Mouse (Mus musculus): Measurements from ENCODE around the gene Dis3l2. TPM values are rescaled to one million over a fixed set of nuclear protein-coding genes. Genes with fewer than 3 reads are reported as not detected.
A peak's percentile ranks its signal among the peaks of the same experiment; 100 is the strongest.

Gene Dis3l2
- total RNA-seq (2017) = 9.6 to 26.3 TPM (median 12.6 TPM) in 3 replicates

DNA sequence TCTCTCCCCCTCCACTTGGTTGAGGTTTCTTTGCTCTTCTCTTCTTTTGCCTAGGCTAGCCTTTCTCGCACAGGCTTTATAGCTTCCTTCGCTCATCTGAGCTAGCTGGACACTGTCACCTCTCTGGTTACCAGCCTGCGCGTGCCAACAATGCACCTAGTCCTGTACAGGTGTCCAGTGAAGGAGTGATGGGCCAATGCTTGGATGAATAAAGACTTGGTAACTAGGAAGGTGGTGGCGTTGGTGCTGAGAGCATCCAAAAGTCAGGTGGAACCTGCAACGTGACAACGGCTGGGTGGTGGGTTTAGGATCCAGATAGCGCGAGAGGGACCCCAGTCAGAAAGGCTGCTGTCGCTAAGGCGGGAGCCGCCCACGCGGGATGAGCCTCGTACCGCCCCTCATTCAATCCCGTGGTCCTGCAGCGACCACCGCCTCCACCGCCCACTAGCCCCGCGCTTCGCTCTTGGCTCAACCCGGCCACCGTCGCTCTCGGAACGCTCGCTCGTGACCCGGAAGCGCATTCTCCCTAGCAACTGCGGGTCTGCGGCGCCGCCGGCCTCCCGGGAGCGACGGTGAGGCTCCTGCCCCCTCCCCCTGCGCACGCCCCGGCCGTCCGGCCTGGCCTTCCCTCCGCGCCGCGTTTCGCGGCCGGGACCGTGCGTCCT lies at the start of gene Dis3l2:
Gene Dis3l2 (plus strand): TSS at position 509 of the 665 bp plus-strand sequence.
- peak; percentile 80 for ATAC-seq (replicated peaks; ENCODE audit: insufficient number of reproducible peaks, low FRiP score, low TSS enrichment, poor library complexity, severe bottlenecking)

DNA sequence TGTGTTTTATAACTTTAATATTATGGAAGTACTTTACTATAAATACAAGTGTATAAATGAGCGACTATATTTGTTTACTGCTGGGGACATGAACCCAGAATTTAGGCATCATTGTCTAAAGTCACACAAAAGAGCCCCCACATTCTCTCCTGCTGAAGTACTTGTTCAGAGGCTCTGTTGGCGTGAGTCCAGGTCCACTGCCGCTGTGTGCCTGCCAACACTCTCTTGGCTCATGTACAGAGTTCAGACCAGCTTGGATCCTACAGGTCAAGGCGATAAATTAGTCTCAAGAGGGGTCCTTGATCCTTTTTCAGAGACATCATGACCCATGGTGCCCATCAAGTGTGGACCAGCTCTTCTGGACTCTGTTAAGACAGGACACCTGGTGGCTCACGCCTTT lies 46.5 kb upstream of the Dis3l2 start:
- no peak for ATAC-seq (replicated peaks; ENCODE audit: insufficient number of reproducible peaks, low FRiP score, low TSS enrichment, poor library complexity, severe bottlenecking)

GRCm38 (mm10) chr1:86665091-86665490 lies 38.5 kb upstream of the Dis3l2 start:
- ATAC-seq (replicated peaks; ENCODE audit: insufficient number of reproducible peaks, low FRiP score, low TSS enrichment, poor library complexity, severe bottlenecking) = no peak

DNA sequence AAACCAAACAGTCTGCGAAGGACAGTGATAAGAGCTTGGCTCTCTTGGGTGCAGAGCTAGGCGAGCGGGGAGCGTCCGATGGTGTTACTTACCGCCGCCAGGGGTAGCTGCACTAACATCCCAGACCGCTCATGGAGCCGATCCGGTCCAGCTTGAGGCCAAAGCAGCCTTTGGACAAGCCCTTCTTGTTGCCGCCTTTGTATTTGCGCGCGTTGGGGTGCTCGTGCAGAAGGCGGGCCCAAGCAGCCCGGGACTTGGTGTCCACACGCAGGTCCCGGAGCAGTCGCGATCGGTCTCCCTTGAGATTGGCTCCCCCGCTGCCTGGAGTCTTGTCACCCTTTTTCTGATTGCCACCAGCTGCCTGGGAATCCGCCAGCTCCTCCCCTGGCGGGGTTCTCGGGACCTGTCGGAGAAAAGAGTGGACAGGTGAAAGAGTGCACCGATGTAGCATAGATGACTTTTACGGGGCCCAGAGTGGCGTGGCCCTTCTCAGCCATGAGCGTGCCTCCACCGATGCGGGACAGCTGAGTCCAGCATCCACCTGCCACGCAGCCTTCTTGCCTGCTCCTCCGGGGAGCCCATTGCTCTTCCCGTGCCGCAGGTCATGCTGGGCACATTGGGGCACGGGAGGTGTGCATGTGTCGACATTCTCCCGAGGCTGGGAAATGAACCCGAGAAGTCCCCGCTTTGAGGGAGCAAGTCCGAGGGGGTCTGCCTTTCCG lies 33.9 kb upstream of the Dis3l2 start:
- no peak for ATAC-seq (replicated peaks; ENCODE audit: insufficient number of reproducible peaks, low FRiP score, low TSS enrichment, poor library complexity, severe bottlenecking)

DNA sequence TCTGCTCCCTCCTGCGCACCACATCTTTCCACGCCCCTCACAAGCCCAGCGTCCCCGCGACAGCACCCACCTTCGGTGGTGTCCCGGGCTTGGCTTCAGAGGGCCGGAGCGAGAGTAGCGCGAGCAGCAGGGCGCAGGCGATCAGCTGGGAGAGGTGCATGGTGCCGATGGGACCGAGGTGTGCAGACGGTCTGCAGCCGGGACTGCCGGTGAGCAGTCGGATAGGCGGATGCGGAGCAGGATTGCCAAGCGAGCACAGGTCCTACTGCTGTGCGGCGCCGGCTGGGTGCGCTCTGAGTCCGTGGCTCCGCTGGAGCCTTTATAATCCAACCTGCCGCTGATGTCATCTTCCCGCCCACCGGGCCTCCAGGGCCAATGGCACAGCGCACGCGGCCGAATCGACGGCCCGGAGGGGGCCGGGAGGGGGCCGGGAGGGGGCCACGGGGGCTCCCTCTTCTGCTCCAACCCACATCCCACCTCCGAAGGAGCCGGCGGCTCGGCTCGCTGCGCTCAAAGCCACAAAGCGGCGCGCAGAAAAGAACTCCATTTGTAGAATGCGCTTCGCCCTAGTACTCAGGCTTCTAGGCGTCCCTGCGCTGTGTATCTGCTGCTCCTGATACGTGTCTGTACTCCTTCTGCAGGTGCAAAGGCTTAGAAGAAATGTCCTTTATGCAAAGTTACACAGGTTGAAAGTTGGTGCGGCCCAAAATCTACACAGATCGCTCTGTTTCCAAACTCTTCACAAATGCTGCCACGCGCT lies 33.1 kb upstream of the Dis3l2 start, which contains the start of gene Nppc:
Gene Nppc (minus strand): TSS at position 293 of the 760 bp plus-strand sequence.
- ATAC-seq (replicated peaks; ENCODE audit: insufficient number of reproducible peaks, low FRiP score, low TSS enrichment, poor library complexity, severe bottlenecking) = no peak

DNA sequence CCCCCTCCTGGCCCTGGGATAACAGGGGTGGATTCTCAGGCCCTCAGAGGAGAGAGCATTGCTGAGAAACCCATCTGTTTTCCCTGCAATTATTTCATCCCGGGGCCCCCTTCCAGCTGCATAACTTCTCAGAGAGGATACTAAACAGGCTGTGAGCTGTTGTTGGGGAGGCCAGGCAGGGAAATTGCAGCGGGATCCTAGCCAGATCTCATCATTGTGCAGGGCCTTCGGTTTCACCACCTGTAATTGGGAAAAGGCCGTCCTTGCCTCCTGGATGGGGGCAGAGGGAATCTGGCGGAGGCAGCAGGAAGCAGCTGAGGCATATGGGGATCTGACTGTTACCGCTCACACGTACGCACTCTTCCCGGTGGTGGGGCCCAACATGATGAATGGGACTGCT lies 29.2 kb upstream of the Dis3l2 start:
- ATAC-seq (replicated peaks; ENCODE audit: insufficient number of reproducible peaks, low FRiP score, low TSS enrichment, poor library complexity, severe bottlenecking) = no peak

GRCm38 (mm10) chr1:86675126-86675525 lies 28.5 kb upstream of the Dis3l2 start:
- ATAC-seq (replicated peaks; ENCODE audit: insufficient number of reproducible peaks, low FRiP score, low TSS enrichment, poor library complexity, severe bottlenecking) = no peak

GRCm38 (mm10) chr1:86677624-86678023 lies 26.0 kb upstream of the Dis3l2 start:
- no peak for ATAC-seq (replicated peaks; ENCODE audit: insufficient number of reproducible peaks, low FRiP score, low TSS enrichment, poor library complexity, severe bottlenecking)

- no peak for ATAC-seq (replicated peaks; ENCODE audit: insufficient number of reproducible peaks, low FRiP score, low TSS enrichment, poor library complexity, severe bottlenecking)
Observed at GRCm38 (mm10) chr1:86678667-86679066, 24.9 kb upstream of the Dis3l2 start.

GRCm38 (mm10) chr1:86687236-86687635 lies 16.4 kb upstream of the Dis3l2 start:
- ATAC-seq (replicated peaks; ENCODE audit: insufficient number of reproducible peaks, low FRiP score, low TSS enrichment, poor library complexity, severe bottlenecking) = no peak

- no peak for ATAC-seq (replicated peaks; ENCODE audit: insufficient number of reproducible peaks, low FRiP score, low TSS enrichment, poor library complexity, severe bottlenecking)
Observed at GRCm38 (mm10) chr1:86691027-86691426, 12.6 kb upstream of the Dis3l2 start.

GRCm38 (mm10) chr1:86696948-86697347 lies 6.7 kb upstream of the Dis3l2 start:
- no peak for ATAC-seq (replicated peaks; ENCODE audit: insufficient number of reproducible peaks, low FRiP score, low TSS enrichment, poor library complexity, severe bottlenecking)

DNA sequence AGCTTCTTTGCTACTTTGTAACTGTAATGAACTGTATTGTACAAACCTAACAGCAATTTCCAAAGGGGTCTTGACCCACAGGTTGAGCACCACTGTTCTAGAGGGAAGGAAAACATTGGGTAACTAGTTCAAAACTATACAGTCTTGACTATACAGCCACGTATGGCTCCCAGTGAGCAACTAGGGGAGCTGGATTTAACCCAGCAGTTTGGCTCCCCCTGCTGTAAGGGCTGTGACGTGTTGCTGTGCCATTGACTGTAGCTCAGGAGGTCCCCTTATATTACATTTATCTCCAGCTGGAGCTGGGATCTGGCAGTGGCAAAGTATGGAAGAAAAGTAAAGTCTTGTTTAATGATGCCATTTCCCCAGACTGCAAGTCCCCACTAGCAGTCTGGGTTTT lies 4.9 kb upstream of the Dis3l2 start:
- ATAC-seq (replicated peaks; ENCODE audit: insufficient number of reproducible peaks, low FRiP score, low TSS enrichment, poor library complexity, severe bottlenecking) = no peak

GRCm38 (mm10) chr1:86699346-86700136 lies 4.1 kb upstream of the Dis3l2 start:
- no peak for ATAC-seq (replicated peaks; ENCODE audit: insufficient number of reproducible peaks, low FRiP score, low TSS enrichment, poor library complexity, severe bottlenecking)

- no peak for ATAC-seq (replicated peaks; ENCODE audit: insufficient number of reproducible peaks, low FRiP score, low TSS enrichment, poor library complexity, severe bottlenecking)
Observed at GRCm38 (mm10) chr1:86700367-86700766, 3.2 kb upstream of the Dis3l2 start.

GRCm38 (mm10) chr1:86703965-86704326 lies 338 bp downstream of the Dis3l2 start:
- ATAC-seq (replicated peaks; ENCODE audit: insufficient number of reproducible peaks, low FRiP score, low TSS enrichment, poor library complexity, severe bottlenecking) = peak; percentile 19; the same call in 1 of the 2 replicates

GRCm38 (mm10) chr1:86705461-86705860 lies 1.9 kb downstream of the Dis3l2 start:
- no peak for ATAC-seq (replicated peaks; ENCODE audit: insufficient number of reproducible peaks, low FRiP score, low TSS enrichment, poor library complexity, severe bottlenecking)

DNA sequence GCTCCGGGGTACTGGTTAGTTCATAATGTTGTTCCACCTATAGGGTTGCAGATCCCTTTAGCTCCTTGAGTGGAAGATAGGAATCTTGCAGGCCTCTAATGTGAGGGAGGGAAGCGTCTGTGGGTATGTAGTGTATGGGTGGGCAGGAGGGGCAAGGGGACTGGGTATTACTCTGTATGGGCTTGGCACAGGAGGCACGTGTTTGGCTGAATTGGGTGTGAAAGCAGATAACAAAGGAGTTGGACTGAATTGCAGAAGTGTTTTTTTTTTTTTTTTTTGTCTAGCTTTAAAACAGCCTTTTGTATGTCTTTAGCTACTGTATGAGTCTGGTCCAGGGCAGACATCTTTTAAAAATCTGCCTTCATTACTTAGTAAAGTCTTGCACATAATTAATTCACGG lies 5.9 kb downstream of the Dis3l2 start:
- ATAC-seq (replicated peaks; ENCODE audit: insufficient number of reproducible peaks, low FRiP score, low TSS enrichment, poor library complexity, severe bottlenecking) = no peak

DNA sequence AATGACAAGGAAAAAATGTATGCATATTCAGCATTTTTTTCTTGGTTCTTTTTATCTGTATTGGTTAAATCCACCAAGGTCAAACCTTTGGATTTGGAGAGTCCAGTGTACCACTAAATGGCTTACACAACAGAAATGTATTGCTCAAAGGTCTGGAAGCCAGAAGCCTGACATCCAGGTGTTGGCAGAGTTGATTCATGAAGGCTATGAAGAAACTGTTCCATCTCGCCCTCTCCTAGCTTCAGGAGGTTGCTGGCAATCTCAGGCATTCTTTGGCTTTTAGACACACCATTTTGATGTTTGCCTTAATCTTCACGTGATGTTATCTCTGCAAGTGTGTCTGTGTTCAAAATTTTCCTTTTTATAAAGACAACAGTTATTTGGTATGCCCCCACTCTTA lies 8.4 kb downstream of the Dis3l2 start:
- no peak for ATAC-seq (replicated peaks; ENCODE audit: insufficient number of reproducible peaks, low FRiP score, low TSS enrichment, poor library complexity, severe bottlenecking)

Data from monocyte, adult 5-6 weeks (primary cell).